Mouse (Mus musculus) retina, embryonic 14.5 days (tissue): ENCODE data around the gene Zmat5.
"Not testable (repeated sequence)": the region's sequence is repeated elsewhere in the genome, so short reads cannot be mapped to it uniquely, and the experiment has no call there.

Experiments used
- DNase-seq: peaks from one replicate; pipeline ENCODE4 v3.0.0-alpha.2; 2015; ENCODE audit warnings: low spot score

Zmat5 gene

DNA sequence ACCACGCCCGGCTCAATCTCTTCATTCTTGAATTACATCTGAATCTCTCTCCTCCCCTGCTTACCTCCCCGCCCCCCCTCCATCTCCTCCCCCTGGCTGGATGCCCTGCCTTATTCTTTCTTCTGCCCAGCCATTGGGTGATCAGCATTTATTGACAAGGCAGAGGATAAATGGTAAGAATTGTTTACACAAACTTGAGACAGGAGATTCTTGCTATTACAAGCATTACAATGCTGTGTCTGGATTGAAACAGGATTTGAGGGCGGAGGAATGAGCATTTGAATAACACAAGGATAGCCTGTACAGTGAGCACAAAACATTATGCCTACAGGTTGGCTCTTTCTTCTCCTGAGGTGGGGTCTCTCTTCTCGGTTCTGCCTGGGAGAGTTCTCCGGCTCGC lies 14.1 kb upstream of the Zmat5 start:
- no peak for DNase-seq

DNA sequence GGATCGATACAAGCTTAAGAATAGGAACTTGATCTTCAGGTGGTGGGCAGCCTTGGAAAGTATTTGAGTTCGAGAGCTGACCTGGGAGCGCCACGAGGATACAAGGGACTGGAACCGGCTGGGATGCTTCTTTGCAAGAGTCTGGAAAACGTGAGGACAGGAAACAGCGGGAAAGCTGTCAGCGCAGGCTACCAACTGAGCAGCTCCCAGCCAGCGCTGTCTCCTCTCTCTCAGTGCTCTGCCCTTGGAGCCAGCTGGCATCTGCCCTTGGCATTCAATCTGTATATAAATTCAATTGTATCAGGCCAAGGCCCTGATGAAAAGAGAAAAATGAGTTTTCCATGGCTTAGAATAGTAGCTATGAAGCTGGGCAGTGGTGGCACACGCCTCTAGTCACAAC lies 13.3 kb upstream of the Zmat5 start:
- DNase-seq: no peak

DNA sequence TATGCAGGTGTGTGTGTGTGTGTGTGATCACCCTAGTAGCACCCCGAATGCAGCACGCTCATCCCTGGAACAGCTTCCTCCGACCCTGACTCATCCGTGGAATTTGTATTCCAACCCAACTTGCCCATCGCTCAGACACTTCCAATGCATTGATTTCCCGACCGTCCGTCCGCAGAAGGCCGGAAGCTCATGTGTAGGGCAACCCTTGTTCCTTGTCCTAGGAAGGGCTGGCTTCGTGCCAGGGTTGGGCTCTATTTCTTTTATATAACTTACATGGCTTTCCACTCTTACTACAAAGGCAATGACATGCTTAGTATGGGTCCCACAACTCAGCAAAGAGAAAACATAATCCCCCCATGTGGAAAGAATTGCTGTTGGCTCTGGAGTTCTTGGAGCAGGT lies 12.3 kb upstream of the Zmat5 start:
- no peak for DNase-seq

DNA sequence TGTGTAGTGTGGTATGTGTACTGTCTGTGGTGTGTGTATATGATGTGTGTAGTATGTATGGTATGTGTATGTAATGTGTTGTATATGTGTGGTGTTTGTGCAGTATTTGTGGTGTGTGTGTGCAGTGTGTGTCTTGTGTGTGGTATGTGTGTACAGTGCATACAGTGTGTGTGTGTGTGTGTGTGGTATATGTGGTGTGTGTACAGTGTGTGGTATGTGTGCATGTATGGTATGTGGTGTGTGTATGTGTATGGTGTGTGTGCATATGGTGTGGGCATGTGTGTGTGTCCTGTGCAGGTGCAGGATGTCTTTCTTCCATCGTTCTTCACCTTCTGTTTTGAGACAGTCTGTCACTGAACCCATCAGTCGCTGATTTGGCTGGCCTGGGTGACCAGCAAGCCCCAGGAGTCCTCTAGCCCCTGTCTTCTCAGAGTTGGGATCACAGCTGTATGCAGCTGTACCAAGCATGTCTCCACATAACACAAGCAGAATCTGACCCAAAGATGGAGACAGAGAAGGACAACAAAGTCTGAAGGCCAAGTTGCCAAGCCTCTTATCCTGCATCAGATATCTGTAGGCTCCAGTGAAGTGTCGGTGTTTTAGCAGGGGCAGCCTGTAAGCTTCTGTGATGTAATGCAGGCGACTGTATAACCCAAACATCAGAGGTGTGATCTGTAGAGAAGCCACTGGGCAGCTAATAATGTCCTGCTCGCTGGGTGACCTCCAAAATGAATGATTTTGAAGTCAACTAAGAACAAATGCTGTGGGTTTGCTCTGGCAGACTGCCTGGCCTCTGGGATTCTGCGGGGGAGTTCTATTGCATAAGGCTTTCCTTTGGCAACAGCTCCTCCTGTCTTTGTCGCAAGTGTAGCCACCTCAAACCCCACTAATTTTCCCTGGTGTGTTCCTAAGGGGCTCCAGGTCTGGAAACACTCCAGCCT lies 7.2 kb upstream of the Zmat5 start:
- DNase-seq: no peak

DNA sequence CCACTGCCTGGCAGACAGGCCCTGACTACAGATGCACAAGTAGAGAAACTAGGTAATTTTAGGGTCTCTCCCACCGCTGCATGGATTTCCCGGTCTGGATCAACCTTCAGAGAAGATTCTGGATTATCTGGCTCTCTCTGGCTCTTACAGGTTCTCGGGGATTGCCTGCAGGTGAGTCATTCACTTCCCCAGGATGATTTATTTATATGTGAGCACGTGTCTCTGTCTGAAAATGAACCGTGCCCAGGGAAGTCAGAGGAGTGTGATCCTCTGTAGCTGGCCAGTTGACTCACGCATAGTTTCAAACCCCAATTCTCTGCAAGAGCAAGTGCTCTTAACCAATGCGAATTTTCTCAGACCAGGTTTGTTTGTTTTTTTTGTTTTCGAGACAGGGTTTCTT lies 3.8 kb upstream of the Zmat5 start:
- DNase-seq: no peak

DNA sequence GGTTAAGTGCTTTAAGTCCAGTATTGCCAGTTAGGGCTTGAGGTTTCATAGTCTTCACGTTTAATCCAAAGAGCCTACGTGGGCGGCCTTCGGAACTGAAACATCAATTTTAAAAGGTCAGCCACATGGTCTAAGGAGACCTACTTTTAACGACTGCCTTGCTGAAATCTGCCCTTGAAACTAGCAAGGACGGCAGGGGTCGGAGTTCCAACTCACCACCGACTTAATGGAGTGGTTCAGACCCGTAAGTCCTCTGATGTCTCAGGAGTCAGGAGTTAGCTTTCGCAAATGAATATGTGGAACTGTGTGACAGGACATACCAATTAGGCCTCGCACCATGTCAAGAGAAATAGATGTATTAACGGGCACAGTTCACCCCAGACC lies 798 bp upstream of the Zmat5 start:
- DNase-seq: no peak

DNA sequence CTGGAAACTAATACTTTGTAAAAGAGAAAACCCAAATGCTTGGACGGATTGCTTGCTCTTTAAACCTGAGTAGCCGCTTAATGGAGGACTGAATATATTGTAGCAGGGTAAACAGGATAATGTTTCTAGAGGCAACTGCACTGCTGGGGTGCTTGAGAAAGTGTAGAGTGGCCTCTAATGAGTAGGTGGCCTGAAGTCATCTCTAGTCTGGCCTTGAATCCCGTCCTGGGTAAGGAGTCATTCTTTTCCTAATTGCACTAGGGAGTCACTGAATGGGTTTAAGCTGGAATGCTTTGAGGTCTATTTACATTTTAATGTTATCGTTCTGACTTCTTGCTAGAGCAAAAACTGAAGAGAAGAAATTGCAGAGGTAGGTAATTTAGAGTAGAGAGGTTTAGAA lies 700 bp downstream of the Zmat5 start:
- no peak for DNase-seq

DNA sequence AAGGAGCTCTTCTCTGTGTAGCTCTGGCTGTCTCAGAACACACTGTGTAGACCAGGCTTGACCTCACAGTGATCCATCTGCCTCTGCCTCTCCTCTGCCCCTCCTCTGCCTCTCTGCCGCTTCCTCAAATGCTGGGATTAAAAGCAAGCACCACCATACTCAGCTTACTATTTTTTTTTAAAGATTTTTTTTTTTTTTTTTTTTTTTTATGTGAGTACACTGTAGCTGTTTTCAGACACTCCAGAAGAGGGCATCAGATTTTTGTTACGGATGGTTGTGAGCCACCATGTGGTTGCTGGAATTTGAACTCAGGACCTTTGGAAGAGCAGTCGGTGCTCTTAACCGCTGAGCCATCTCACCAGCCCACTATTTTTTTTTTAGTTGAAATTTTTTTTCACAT lies 5.7 kb downstream of the Zmat5 start:
- DNase-seq: not testable (repeated sequence)

DNA sequence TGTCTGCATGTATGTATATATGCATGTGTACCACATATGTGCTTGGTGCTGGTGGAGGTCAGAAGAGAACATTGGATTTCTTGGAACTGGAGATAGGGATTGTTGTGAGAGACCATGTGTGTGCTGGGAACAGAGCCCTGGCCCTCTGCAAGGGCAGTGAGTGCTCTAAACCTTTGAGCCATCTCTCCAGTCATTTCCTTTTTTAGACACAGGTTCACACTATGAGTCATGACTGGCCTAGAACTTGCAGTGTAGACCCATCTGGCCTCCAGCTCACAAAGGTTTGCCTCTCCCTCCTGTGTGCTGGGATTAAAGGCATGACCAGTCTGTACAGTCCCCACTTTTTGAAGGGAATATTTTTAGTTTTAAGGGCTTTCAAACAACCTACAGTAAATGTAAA lies 8.3 kb downstream of the Zmat5 start:
- no peak for DNase-seq

DNA sequence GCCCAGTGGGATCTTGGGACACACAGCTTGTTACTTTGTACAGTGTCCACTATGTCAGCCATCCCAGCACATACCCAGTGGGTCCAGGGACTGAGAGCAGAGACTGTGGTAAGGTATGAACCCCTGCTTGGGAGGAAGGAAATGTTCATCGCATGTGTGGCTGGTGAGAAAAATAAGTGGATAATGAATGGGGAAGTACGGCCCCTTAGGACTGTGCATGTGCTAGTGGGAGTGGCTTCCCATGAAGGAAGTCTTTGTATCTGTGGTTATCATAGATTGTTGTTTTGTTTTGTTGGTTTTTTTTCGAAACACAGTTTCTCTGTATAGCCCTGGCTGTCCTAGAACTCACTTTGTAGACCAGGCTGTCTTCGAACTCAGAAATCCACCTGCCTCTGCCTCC lies 10.2 kb downstream of the Zmat5 start:
- no peak for DNase-seq

DNA sequence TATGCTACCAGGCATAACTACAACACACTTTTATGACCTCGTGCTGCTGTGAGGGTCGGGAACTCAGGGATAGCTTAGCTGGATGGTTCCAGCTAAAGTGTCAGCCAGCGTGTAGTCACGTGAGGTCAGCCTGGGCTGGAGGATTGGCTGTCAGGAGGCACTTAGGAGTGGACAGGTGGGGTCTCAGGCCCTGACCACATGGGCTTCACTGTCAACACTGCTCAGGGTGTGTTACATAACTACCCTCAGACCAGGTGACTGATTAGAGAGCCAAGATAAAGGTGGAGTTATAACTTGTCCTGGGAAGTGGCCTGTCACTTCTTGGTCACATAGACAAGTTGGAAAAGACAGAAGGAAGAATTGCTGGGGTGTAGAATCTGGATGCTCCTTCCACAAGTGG lies 11.1 kb downstream of the Zmat5 start:
- no peak for DNase-seq

DNA sequence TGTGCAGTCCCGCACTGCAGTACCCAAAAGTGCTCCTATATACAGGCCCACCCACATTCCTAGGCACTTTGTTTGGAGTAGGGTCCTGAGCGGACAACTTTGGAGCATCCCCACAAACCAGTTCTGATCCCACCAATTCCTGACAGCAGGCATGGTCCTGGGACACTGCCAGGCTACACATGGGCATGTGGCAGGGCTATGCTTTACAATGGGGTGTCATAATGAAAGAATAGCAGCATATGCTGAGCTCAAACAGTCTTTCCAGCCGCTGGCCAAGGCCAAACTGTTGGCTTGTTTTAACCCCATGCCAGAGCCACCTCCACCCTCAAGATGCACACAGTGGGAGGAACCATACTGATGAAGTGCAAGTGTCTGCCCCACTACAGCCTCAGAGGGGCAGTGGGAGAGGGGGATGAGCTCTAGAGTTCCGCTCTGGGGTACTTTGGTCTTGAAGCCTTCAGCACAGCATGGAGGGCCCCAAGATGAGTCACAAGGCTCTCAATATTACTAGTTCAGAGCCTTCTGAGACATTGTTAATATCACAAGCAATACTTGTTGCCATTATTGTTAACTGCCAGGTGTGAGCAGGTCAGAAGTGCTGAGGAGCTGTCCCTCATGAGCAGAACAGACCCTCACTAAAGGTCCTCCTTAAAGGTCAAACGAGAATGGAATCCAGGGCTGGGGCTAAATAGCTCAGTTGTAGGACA lies 12.2 kb downstream of the Zmat5 start:
- no peak for DNase-seq

DNA sequence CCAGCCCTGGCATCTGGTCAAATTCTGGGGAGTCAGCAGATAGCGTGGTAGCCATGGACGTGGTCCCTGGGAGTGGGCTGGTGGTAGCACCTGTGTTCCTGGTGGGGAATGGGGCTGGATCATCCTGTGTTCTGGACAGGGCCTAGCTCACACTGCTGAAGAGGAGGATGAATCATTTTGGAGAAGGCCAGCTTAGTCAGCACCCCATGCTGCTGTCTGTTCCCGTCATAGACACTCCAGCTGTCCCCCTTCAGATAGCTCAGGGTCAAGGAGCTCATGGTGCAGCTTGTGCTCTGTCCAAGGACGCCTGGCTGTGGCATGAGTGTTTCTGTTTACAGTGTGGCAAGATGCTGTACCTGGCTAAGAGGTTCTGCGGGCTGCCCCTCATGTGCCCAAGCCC lies 14.1 kb downstream of the Zmat5 start:
- no peak for DNase-seq

DNA sequence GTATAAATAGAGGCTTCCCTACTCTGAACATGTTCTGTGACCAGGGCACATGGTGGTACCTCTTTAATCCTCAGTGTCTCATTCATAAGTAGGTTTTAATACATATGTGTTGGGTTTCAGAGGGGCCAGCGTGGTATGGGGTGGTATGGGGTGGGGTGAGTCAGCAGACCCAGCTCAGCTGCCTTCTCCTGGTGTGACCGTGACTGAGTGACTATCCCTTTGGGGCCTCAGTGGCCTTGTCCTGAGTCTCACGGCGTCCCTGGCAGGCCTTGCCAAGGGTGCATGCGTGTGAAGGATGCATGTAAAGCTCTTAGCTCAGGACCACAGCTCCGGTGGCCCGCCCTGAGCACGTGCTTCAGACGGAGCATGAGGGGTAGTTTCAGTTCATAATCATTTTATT lies 15.5 kb downstream of the Zmat5 start:
- no peak for DNase-seq

DNA sequence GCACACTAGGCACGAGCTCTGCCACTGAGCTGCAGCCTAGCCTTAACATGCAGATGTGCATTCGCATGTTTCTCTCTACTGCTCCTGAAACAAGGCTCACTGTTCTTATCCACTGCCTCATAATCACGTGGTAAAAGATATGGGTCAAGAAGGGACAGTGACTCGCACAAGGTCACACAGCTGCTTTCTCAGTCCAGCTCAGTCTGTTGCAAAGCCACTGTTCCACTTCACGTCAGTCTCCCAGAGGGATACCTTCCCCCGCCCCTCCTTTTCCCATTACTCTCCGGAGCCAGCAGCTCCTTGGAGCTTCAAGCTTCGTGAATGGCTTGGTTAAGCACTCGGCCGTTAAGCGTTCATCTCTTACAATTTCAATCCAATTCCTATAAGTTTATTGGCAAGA lies 15.9 kb downstream of the Zmat5 start:
- no peak for DNase-seq

DNA sequence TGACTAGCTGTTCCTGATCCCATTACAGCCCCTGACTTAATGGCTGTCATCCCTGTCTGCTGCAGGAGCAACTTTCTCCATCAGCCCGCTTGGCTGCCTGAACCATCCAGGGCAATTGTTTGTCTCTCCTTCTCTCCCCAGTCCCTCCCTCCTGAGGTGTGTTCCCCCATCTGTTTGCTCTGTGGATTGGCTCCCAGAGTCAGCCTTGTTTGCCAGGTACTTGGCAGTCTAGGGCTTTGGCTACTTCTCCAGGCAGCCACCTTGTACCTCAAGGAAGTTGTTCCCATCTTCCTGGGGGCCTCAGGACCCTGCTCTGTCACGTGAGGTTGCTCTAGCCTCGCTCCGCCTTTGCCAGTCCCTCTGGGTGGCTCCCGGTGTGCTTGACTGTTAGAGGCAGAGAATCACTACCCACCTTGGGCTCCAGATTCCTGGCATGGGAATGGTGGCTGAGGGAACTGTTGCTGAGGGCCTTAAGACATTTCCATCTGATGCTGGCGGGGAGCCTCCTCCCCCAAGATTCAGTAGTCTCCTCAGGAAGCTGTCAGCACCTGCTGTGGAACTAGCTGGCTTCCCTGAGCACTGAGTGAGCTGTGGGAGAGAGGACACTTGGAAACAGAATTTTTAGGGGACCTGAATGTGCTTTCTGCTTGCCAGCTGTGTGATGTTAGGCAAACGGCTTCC lies 16.6 kb downstream of the Zmat5 start:
- no peak for DNase-seq

DNA sequence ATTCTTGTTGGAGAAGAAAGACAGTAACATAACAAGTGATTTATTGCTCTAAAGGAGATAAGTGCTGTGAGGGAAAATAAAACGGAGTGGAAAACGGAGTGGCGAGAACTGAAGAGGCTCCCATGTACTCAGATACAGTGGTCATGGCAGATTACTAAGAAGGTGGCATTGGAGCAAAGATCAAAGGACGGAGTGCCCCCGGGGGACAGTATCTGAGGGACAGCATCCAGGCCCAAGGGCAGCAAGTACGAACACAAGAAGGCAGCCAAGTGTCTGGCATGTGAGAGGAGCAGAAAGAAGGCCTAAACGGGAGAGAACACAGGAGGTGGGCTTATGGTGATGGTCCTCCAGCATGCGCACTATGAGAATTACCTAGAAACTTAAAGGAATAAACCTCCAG lies 17.2 kb downstream of the Zmat5 start:
- DNase-seq: no peak

DNA sequence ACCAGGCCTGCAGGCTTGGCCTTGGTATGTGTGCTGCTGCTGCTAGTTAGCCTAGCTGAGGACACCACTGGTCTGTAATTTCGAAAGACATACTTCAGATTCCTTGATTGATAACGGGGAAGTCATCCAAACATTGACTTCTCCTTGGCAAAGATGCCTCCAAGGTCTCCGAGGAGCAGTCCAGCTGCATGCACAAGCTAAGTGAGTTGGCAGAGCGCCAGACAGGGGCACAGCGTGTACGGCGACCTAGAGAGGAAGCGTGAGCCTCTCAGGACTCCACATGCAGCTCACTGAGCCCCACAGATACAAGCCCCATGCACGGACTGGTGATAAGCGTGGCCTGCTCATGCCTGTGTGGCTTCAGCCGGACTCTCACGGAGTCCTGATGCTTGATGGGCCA lies 25.1 kb downstream of the Zmat5 start:
- DNase-seq: no peak

DNA sequence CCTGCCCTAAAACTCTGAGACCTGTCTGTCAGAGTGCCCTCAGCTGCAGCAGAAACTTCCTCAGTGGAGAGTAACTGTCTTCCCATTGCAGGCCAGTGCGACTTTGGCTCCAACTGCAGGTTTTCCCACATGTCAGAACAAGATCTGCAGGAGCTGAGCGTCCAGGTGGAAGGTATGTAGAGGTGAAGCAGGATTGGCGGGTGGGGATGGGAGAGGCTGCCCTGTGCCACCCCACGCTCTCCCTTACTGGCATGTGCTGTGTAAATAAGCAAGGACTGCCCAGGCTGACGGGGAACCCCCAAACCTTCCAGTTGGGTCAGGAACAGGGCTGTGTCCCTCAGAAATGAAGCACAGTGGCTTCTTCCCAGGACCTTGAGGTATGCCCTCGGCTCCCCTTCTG lies 25.6 kb downstream of the Zmat5 start:
- no peak for DNase-seq

DNA sequence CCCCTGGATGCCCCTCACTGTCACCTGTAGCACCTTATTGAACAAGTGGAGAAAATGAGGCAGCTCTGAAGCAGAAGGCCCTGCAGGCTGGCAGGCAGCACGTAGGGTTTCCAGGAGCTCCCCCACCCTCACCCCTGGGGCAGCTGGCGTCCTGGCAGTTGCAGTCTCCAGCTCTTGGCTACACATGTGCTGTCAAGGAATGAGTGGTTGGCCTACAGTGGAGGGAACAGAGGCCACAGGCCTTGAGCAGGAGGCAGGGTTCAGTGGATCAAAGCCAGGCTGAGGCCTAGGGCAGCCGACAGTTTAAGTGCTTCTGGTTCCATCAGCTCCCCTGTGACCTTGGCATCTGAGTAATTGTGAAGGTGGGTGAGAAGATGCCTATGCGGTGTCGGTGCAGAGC lies 26.4 kb downstream of the Zmat5 start:
- DNase-seq: no peak

DNA sequence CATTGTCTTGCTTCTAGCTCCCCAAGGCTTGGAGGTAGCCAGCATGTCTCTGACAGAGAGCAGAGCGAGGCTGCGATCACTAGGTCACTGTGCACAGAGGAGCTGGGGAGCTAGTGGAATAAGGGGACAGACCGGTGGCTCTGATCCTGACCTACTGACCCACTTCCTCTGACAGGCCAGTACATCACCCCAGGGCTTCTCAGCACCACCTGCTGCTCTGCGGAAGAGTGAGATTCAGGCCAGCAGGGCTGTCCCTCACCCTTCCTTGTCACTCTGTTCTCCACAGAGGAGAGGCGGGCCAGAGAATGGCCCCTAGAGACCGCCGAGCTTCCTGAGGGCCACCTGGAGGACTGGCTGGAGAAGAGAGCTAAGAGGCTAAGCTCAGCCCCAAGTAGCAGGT lies 27.3 kb downstream of the Zmat5 start:
- DNase-seq: no peak

DNA sequence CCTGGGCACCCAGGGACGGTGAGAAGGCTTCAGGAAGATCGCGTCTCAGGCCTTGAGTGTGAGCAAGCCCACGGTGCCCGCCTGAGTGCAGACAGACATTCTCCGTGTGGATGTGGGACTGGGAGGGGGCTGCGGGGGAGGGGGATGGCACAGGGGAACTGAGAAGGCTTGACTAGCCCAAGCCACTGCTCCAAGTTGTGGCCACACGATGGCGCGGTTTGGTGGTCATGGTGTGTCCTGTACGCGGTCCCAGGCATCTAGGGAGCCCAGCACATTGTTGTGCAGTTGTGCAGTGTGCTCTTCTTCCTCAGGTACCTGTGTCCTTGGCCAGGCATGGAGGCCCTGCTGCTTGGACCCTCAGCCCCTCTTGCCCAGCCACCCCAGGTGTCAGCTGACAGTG lies 29.7 kb downstream of the Zmat5 start:
- peak; percentile 66 for DNase-seq

DNA sequence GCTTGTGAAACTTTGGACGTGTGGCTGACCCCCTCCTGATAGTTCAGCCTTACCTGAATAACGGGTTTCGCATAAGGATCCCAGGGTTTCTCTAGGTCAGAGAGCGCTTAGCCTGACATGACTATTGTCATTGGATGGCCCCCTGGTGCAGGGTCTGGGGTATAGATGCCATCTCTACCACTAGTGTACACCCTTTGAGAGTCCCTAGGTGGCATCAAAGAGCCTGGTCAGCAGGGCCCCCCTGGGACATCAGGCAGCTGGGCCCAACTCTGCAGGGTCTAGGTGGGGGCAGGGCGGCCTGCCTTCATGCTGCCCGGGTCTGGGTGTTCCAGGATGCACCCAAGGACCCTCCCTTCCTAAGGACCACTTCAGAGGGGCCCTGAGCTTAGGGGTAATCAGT lies 31.9 kb downstream of the Zmat5 start:
- no peak for DNase-seq
